Mouse (Mus musculus): Measurements from ENCODE around the gene Vps13c. TPM values are rescaled to one million over a fixed set of nuclear protein-coding genes. Genes with fewer than 3 reads are reported as not detected.

Gene Vps13c
- total and polyA plus RNA-seq, 3 experiments = 10.8 to 25.7 (median 18.4) TPM

- H3K36me3 ChIP-seq (replicated peaks in 1 of 2; ENCODE audit: control insufficient read depth in 1 of 2, insufficient read depth in 1 of 2, low read length in 1 of 2) = peaks cover 0 to 34% of the 10 kb centered on the region in 2 experiments
- DNase-seq (ENCODE audit: extremely low read depth) = no peak
- dilution Hi-C loops (cut with MboI; ENCODE audit: extremely low pct_ligation_motif_present, extremely low pct_unique_long_range_greater_than_20kb, low sequenced_read_pairs) (no loop called here), in situ Hi-C loops (cut with MboI; ENCODE audit: low pct_ligation_motif_present, low pct_unique_long_range_greater_than_20kb, low sequenced_read_pairs) (no loop called here)
- peaks cover 10% of the 10 kb centered on the region; the same call in 1 of the 2 replicates for H3K79me2 ChIP-seq (replicated peaks; ENCODE audit: control insufficient read depth, extremely low read depth, insufficient read depth, poor library complexity, severe bottlenecking)
- H3K4me3 ChIP-seq (replicated peaks in 1 of 3; ENCODE audit: low read depth in 2 of 3, low read length in 2 of 3, poor library complexity in 1 of 3) = no peak overlapping the region
- H3K27me3 ChIP-seq (replicated peaks) = no peaks in the 10 kb centered on the region
- no peak overlapping the region for H3K4me2 ChIP-seq (ENCODE audit: insufficient read depth, low read depth, poor library complexity, severe bottlenecking)
- TF ChIP-seq USF1 (IDR thresholded peaks at IDR 0.05; ENCODE audit: low read depth, low read length) (no peak), ZMIZ1 (IDR thresholded peaks at IDR 0.05; ENCODE audit: low read depth, low read length) (no peak), JUND (conservative IDR thresholded peaks at IDR 0.05; ENCODE audit: low read depth, low read length) (no peak), ZNF384 (IDR thresholded peaks at IDR 0.05; ENCODE audit: low read depth, low read length) (peak; percentile 16; the same call in 1 of the 2 replicates)
- no peaks in the 10 kb centered on the region for H3K9me3 ChIP-seq (replicated peaks; ENCODE audit: low read length)
- no peak overlapping the region for H3K9ac ChIP-seq (ENCODE audit: insufficient read depth, low read depth)
- H3K4me1 ChIP-seq (ENCODE audit: control insufficient read depth in 1 of 2, insufficient read depth in 2 of 2) = peaks cover 3 to 35% of the 10 kb centered on the region in 2 experiments; a peak in 3 of 4 replicates
- no peak overlapping the region for H3K27ac ChIP-seq (ENCODE audit: insufficient read depth, low read depth)
These were observed 5.9 kb downstream of the Vps13c start for GRCm38 (mm10) chr9:67846089-67846488.

- no peak for TF ChIP-seq ZNF384 (IDR thresholded peaks at IDR 0.05; ENCODE audit: low read depth, low read length)
- no peak for TF ChIP-seq MAFK (IDR thresholded peaks at IDR 0.05; ENCODE audit: insufficient replicate concordance, low read length)
- TF ChIP-seq JUN (IDR thresholded peaks at IDR 0.05; ENCODE audit: insufficient read depth, low read depth, low read length) = no peak
- TF ChIP-seq HCFC1 (IDR thresholded peaks at IDR 0.05; ENCODE audit: low read depth, low read length) = no peak
- no peak for TF ChIP-seq MAZ (IDR thresholded peaks at IDR 0.05; ENCODE audit: low read depth, low read length)
- TF ChIP-seq KAT2A (IDR thresholded peaks at IDR 0.05; ENCODE audit: insufficient replicate concordance, low read length) = no peak
- no peak for TF ChIP-seq EP300 (IDR thresholded peaks at IDR 0.05; ENCODE audit: low read length)
- no peak for TF ChIP-seq JUND (conservative IDR thresholded peaks at IDR 0.05; ENCODE audit: low read depth, low read length)
- TF ChIP-seq POLR2A (IDR thresholded peaks at IDR 0.05; ENCODE audit: low read depth, low read length) = no peak
- no peak for TF ChIP-seq MXI1 (IDR thresholded peaks at IDR 0.05; ENCODE audit: low read depth, low read length)
- no peak for TF ChIP-seq ZMIZ1 (IDR thresholded peaks at IDR 0.05; ENCODE audit: low read depth, low read length)
- no peak for TF ChIP-seq MEF2A (IDR thresholded peaks at IDR 0.05; ENCODE audit: borderline replicate concordance, low read depth, low read length)
- no peak for TF ChIP-seq TCF12 (IDR thresholded peaks at IDR 0.05; ENCODE audit: low read depth, low read length)
- TF ChIP-seq NELFE (IDR thresholded peaks at IDR 0.05; ENCODE audit: low read depth, low read length) = no peak
- TF ChIP-seq ELF1 (IDR thresholded peaks at IDR 0.05; ENCODE audit: low read depth, low read length) = no peak
- Histone ChIP-seq H3K9me3 (replicated peaks; ENCODE audit: low read length) (no peaks in the 10 kb centered on the region), H3K4me2 (ENCODE audit: insufficient read depth, low read depth, poor library complexity, severe bottlenecking) (no peak overlapping the region), H3K9ac (ENCODE audit: insufficient read depth, low read depth) (no peak overlapping the region), H3K4me1 (ENCODE audit: control insufficient read depth in 1 of 2, insufficient read depth in 2 of 2) (peaks cover 3 to 32% of the 10 kb centered on the region in 2 experiments; a peak in 3 of 4 replicates), H3K36me3 (replicated peaks in 1 of 2; ENCODE audit: control insufficient read depth in 1 of 2, insufficient read depth in 1 of 2, low read length in 1 of 2) (peaks cover 0 to 34% of the 10 kb centered on the region in 2 experiments), H3K4me3 (replicated peaks in 1 of 3; ENCODE audit: low read depth in 2 of 3, low read length in 2 of 3, poor library complexity in 1 of 3) (no peak overlapping the region), H3K27ac (ENCODE audit: insufficient read depth, low read depth) (no peak overlapping the region), H3K27me3 (replicated peaks) (no peaks in the 10 kb centered on the region), H3K79me2 (replicated peaks; ENCODE audit: control insufficient read depth, extremely low read depth, insufficient read depth, poor library complexity, severe bottlenecking) (peaks cover 10% of the 10 kb centered on the region; the same call in 1 of the 2 replicates)
- dilution Hi-C loops (cut with MboI; ENCODE audit: extremely low pct_ligation_motif_present, extremely low pct_unique_long_range_greater_than_20kb, low sequenced_read_pairs) = no loop called here
- no peak for DNase-seq (ENCODE audit: extremely low read depth)
- in situ Hi-C loops (cut with MboI; ENCODE audit: low pct_ligation_motif_present, low pct_unique_long_range_greater_than_20kb, low sequenced_read_pairs) = no loop called here
These were observed 7.4 kb downstream of the Vps13c start for GRCm38 (mm10) chr9:67847606-67848005.
